Mouse (Mus musculus) heart, embryonic 11.5 days (tissue): Measurements from ENCODE around the gene Rnf186. TPM values are rescaled to one million over a fixed set of nuclear protein-coding genes. Genes with fewer than 3 reads are reported as not detected.

Experiments
- ATAC-seq: fragments of 200-750 bp; cut with Nextera tagmentation; replicated peaks from 2 replicates; pipeline ENCODE4 v1.8.0; 2017; ENCODE audit warnings: moderate library complexity; ENCODE audit not compliant: insufficient number of reproducible peaks, low FRiP score, low TSS enrichment
- H3K27ac ChIP-seq: fragments of 300-500 bp; sonication (generic); 2 replicates; pipeline ENCODE4 v1.5.1; 2014; ENCODE audit warnings: mild to moderate bottlenecking, low read depth, low read length
- H3K27me3 ChIP-seq: fragments of 300-500 bp; sonication (generic); 2 replicates; pipeline ENCODE4 v1.6.1; 2014; ENCODE audit warnings: mild to moderate bottlenecking, low read length, mixed read lengths; ENCODE audit not compliant: control insufficient read depth, insufficient read depth
- H3K36me3 ChIP-seq: fragments of 300-500 bp; sonication (generic); 2 replicates; pipeline ENCODE4 v1.6.1; 2014; ENCODE audit warnings: mild to moderate bottlenecking, low read length, moderate library complexity, mixed read lengths; ENCODE audit not compliant: control insufficient read depth, insufficient read depth
- H3K4me1 ChIP-seq: fragments of 300-500 bp; sonication (generic); 2 replicates; pipeline ENCODE4 v1.6.1; 2014; ENCODE audit warnings: low read length; ENCODE audit not compliant: control insufficient read depth, insufficient read depth
- H3K4me2 ChIP-seq: fragments of 300-500 bp; sonication (generic); 2 replicates; pipeline ENCODE4 v1.6.1; 2014; ENCODE audit warnings: mild to moderate bottlenecking, moderate library complexity
- H3K4me3 ChIP-seq: fragments of 300-500 bp; sonication (generic); 2 replicates; pipeline ENCODE4 v1.5.1; 2014; ENCODE audit warnings: low read depth, low read length
- H3K9ac ChIP-seq: fragments of 300-500 bp; sonication (generic); 2 replicates; pipeline ENCODE4 v1.6.1; 2014; ENCODE audit warnings: mild to moderate bottlenecking, low read depth, low read length, moderate library complexity
- H3K9me3 ChIP-seq: fragments of 300-500 bp; sonication (generic); replicated peaks from 2 replicates; pipeline ENCODE4 v1.6.1; 2016; ENCODE audit warnings: low read length; ENCODE audit not compliant: control insufficient read depth
- WGBS: fragments of 180-500 bp; shearing (Covaris S2); extraction: QIAGEN DNeasy Blood & Tissue Kit; methylation state at CpG from one replicate; pipeline ENCODE4 v1.1.7; 2014; ENCODE audit not compliant: insufficient replicate concordance; 5-methylcytosine and 5-hydroxymethylcytosine counted together
- polyA plus RNA-seq: library from polyadenylated mRNA; unstranded; fragments of >200 nt; fragmentation: Nextera tagmentation; extraction: Ambion mirVana; gene quantifications from 2 replicates; pipeline ENCODE4 v1.2.1, GENCODE M21; 2014

The Rnf186 gene
- polyA plus RNA-seq = not detected in 2 replicates

DNA sequence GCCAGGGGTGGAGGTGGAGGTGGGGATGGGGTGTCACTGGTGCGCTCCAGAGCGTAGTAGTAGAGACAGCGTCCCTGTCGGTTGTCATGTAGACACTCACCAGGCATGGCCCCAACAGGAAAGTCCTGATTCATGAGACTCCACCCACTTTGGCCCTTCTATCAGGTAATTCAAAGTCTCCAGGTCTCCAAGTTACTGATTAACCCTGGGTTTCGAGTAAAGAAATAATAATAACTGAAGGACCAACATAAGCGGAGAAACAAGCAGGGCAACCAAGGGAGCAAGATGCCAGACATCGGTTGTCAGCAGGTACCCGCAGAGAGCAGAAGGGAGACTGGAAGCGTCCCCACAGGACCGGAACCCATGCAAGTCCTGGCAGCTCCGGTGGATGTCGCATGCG lies at the start of gene Rnf186:
Gene Rnf186, plus strand, starts transcription at position 247 of the 400 bp plus-strand sequence.
- H3K4me2 ChIP-seq = no peak within 1 kb of the TSS
- 80% methylated on average over 13 of the region's 13 CpGs for WGBS
- ATAC-seq = no peak
- H3K27me3 ChIP-seq = no peaks in the 10 kb centered on the region
- no peak within 1 kb of the TSS for H3K9ac ChIP-seq
- H3K27ac ChIP-seq = no peak within 1 kb of the TSS
- H3K36me3 ChIP-seq = no peaks in the 10 kb centered on the region
- H3K4me3 ChIP-seq = no peak within 1 kb of the TSS
- no peaks in the 10 kb centered on the region for H3K9me3 ChIP-seq
- 0 out of 2 replicates have a peak, but pooled peaks cover under 1% of the 10 kb centered on the region for H3K4me1 ChIP-seq

DNA sequence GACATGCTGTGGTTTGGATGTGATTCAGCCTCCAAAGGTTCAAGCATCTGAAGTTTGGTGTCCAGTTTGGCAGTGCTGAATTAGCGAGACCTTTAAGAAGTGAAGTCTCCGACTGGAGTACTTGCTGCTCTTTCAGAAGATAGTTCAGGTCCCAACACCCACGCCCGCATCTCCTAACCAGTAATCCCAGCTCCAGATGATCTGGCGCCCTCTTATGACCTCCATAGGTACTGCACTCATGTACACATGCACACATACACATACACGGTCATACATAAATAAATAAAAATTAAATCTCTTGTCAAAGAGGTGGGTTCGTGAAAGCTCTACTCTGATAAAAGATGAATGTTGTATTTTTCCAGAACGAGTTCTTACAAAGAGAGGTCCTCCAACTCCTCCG lies 49.6 kb upstream of the Rnf186 start:
- Histone ChIP-seq H3K36me3 (no peaks in the 10 kb centered on the region), H3K9me3 (no peaks in the 10 kb centered on the region), H3K9ac (no peak overlapping the region), H3K27ac (no peak overlapping the region), H3K4me1 (peaks cover 5% of the 10 kb centered on the region), H3K27me3 (peaks cover 5% of the 10 kb centered on the region; the same call in 1 of the 2 replicates), H3K4me3 (no peak overlapping the region), H3K4me2 (no peak overlapping the region)
- ATAC-seq = no peak
- WGBS = 75% methylated on average over 9 of the region's 9 CpGs

GRCm38 (mm10) chr4:138921254-138922130 lies 45.4 kb upstream of the Rnf186 start:
- peak overlapping the region; percentile 18; the same call in 1 of the 2 replicates for H3K4me3 ChIP-seq
- no peak overlapping the region for H3K9ac ChIP-seq
- ATAC-seq = no peak; the same call in 1 of the 2 replicates
- no peaks in the 10 kb centered on the region for H3K36me3 ChIP-seq
- 35% methylated on average over 20 of the region's 20 CpGs for WGBS
- peaks cover 5% of the 10 kb centered on the region; the same call in 1 of the 2 replicates for H3K27me3 ChIP-seq
- H3K4me2 ChIP-seq = peak overlapping the region; percentile 56
- no peaks in the 10 kb centered on the region for H3K9me3 ChIP-seq
- no peak overlapping the region for H3K27ac ChIP-seq
- no peaks in the 10 kb centered on the region for H3K4me1 ChIP-seq

GRCm38 (mm10) chr4:138922131-138922459 lies 44.8 kb upstream of the Rnf186 start:
- 2% methylated on average over 11 of the region's 11 CpGs for WGBS
- H3K4me3 ChIP-seq = peak overlapping the region; percentile 18; the same call in 1 of the 2 replicates
- H3K4me1 ChIP-seq = no peaks in the 10 kb centered on the region
- H3K9me3 ChIP-seq = no peaks in the 10 kb centered on the region
- no peak overlapping the region for H3K27ac ChIP-seq
- no peak for ATAC-seq
- H3K9ac ChIP-seq = no peak overlapping the region
- no peaks in the 10 kb centered on the region for H3K36me3 ChIP-seq
- H3K27me3 ChIP-seq = peaks cover 5% of the 10 kb centered on the region; the same call in 1 of the 2 replicates
- peak overlapping the region; percentile 56 for H3K4me2 ChIP-seq

DNA sequence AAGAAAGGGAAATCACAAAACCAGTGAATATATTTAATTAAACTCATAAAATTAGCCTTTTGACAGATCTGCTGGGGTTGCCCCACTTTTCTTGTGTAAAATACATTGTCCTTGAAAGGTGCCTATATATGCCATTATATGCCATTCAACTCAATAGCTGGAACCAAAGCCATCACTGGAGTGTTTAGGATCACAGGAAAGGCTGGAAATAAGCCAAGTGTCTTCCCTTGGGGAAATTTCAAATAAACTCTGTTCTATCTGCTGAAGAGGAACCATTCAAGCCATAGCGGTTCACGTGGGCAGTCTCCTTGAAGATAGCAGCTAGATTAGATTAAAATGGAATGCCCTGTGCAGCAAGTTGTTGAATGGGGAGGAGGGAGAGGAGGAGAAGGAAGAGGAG lies 41.4 kb upstream of the Rnf186 start:
- Histone ChIP-seq H3K9me3 (no peaks in the 10 kb centered on the region), H3K4me3 (no peak overlapping the region), H3K36me3 (no peaks in the 10 kb centered on the region), H3K4me1 (no peaks in the 10 kb centered on the region), H3K9ac (no peak overlapping the region), H3K4me2 (no peak overlapping the region), H3K27ac (no peak overlapping the region), H3K27me3 (peaks cover 5% of the 10 kb centered on the region; the same call in 1 of the 2 replicates)
- ATAC-seq = no peak
- 33% methylated on average over 2 of the region's 2 CpGs for WGBS

DNA sequence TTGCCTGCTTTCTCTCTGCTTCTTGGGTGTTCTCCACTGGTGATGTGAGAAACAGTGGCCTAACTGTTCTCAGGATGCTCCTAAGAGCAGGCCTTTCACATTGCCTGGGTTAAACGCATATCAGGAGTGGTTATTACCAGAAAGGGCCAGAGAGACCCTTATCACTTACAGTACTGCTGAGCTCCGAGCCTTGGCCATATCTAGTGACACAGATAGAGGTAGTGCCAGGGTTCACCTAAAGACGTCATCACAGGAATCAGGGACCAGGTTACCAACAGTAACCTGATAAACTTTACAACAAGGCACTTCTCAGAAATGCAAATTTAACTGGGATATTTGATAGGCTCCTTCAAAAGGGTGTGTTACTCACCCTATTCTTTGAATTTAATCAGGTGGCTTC lies 33.0 kb upstream of the Rnf186 start:
- no peak overlapping the region for H3K9ac ChIP-seq
- H3K4me2 ChIP-seq = no peak overlapping the region
- H3K27me3 ChIP-seq = no peaks in the 10 kb centered on the region
- no peaks in the 10 kb centered on the region for H3K9me3 ChIP-seq
- H3K36me3 ChIP-seq = no peaks in the 10 kb centered on the region
- no peak overlapping the region for H3K27ac ChIP-seq
- H3K4me3 ChIP-seq = no peak overlapping the region
- WGBS = 30% methylated on average over 3 of the region's 3 CpGs
- ATAC-seq = no peak
- H3K4me1 ChIP-seq = no peaks in the 10 kb centered on the region

DNA sequence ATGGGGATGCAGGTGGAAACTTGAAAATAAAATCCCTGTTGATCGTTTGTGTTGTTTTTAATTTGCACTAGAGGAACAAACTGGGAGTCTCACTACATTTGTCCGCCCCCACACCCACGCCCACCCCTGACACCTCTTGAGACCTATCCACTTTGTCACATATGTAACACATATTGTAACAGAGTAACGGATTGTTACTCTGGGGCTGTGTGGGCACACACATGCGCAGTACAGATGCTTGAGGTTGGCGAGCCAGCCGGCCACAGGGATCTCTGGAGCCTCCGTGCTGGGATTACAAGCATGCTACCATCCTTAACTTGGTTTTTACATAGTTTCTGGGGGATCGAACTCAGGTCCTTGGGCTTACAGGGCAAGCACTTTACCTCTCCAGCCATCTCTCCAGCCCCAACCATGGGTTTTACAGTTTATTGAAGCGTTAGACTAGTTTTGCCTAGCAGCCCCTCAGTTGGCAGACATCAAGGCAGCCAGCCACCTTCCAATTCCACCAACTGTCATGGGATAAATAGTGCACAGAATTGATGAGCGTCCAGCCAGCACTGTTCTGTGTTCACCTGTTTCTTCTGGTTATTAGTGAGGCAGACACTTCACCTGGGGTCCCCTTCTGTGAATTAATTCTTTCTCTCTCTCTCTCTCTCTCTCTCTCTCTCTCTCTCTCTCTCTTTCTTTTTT lies 32.3 kb upstream of the Rnf186 start:
- WGBS = 77% methylated on average over 11 of the region's 11 CpGs
- H3K9me3 ChIP-seq = no peaks in the 10 kb centered on the region
- H3K4me1 ChIP-seq = no peaks in the 10 kb centered on the region
- H3K36me3 ChIP-seq = no peaks in the 10 kb centered on the region
- H3K27ac ChIP-seq = no peak overlapping the region
- no peak overlapping the region for H3K9ac ChIP-seq
- no peaks in the 10 kb centered on the region for H3K27me3 ChIP-seq
- no peak overlapping the region for H3K4me2 ChIP-seq
- H3K4me3 ChIP-seq = no peak overlapping the region
- ATAC-seq = no peak

DNA sequence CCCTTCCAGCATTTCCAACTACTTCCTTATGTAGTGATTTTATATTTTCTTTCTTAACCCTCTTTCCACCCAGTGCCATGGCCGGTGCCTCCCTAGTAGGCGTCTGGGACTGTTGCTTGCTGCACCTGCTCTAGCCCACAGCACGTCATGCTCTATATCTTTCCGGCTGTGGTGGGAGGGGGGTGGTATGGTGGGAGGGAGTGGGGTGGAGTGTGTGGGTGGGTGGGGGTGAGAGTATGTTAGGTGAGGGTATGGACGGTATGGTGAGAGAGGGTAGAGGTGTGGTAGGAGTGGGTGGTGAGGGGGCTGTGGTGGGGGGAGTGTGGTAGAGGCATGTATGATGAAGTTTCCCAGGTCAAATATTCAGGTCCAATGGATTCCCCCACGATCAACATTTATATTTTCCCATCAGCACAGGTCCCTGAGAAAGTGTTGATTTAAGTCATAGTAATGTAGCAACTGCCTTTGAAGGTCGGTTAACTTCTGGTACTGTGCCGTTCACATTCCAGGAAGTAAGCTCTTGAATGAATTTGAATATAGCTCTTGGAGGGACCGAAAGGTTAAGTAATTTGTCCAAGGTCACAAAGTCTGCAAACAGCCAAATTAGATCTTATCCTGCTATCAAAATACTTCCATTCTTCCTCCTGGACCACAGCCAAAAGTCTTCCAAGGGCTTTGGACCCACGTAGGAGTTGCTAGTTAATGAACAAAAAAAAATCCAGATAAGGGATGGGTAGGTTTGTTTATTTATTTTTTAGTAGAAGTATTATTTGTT lies 28.2 kb upstream of the Rnf186 start:
- no peak for ATAC-seq
- Histone ChIP-seq H3K27me3 (no peaks in the 10 kb centered on the region), H3K9ac (no peak overlapping the region), H3K36me3 (no peaks in the 10 kb centered on the region), H3K4me3 (no peak overlapping the region), H3K4me1 (no peaks in the 10 kb centered on the region), H3K9me3 (no peaks in the 10 kb centered on the region), H3K27ac (no peak overlapping the region), H3K4me2 (no peak overlapping the region)
- WGBS = 65% methylated on average over 10 of the region's 10 CpGs
